In genomic region chr4:149875296-149875695, GRCm38 (mm10) we compare ENCODE assay signal across 11 mouse cellular contexts.
DNase-seq lines count a peak whose midpoint lies in the region; ATAC-seq and TF ChIP-seq lines count a peak whose summit lies in the region.
"Had no signal": no experiment of that assay in that cellular context is flagged by ENCODE, and none has a peak within 500 bp of the region (broad histone marks: within the 10 kb centered on the region; RNA-seq: fewer than 3 reads in every experiment).

No protein-coding gene starts in this region.

- no peak overlapping the region; the same call in 1 of the 2 replicates for H3K9ac ChIP-seq in embryonic facial prominence, embryonic 11.5 days (replicated peaks; ENCODE audit: low read length)
- no peak overlapping the region for H3K9ac ChIP-seq in limb, embryonic 12.5 days (replicated peaks)
- H3K9ac ChIP-seq: lung, embryonic 15.5 days had no signal

- peaks cover 21% of the 10 kb centered on the region for H3K4me1 ChIP-seq in embryonic facial prominence, embryonic 11.5 days (ENCODE audit: control insufficient read depth, insufficient read depth, low read length)
- H3K4me1 ChIP-seq in limb, embryonic 12.5 days (replicated peaks): peaks cover 70% of the 10 kb centered on the region

- no peak overlapping the region for H3K4me3 ChIP-seq in gastrocnemius, adult 2 months
- no peak overlapping the region for H3K4me3 ChIP-seq in embryonic facial prominence, embryonic 11.5 days (ENCODE audit: low read depth, low read length)
- H3K4me3 ChIP-seq in limb, embryonic 12.5 days (replicated peaks): no peak overlapping the region
- H3K4me3 ChIP-seq: lung, embryonic 15.5 days had no signal

- no peak for DNase-seq in gastrocnemius, adult 2 months
- no peak for DNase-seq in gastrocnemius, postnatal 4 days (ENCODE audit: low spot score in 2 of 2)
- DNase-seq in lung, postnatal 10 days: peak; percentile 55
- no peak for DNase-seq in lung, postnatal 14 days
- DNase-seq in embryonic facial prominence, embryonic 11.5 days (ENCODE audit: low spot score): no peak
- no peak for DNase-seq in spleen, adult 18-20 months
- no peak for DNase-seq in right cerebral cortex, postnatal 10 days (ENCODE audit: low spot score in 2 of 2)
- DNase-seq: gastrocnemius, postnatal 10 days had no signal

- WGBS in embryonic facial prominence, embryonic 11.5 days: 25% methylated on average over 6 of the region's 6 CpGs
- 15% methylated on average over 6 of the region's 6 CpGs for WGBS in limb, embryonic 12.5 days

- H3K27ac ChIP-seq in gastrocnemius, adult 2 months: peak overlapping the region; percentile 61
- peak overlapping the region; percentile 28; the same call in 1 of the 2 replicates for H3K27ac ChIP-seq in embryonic facial prominence, embryonic 11.5 days (replicated peaks; ENCODE audit: low read depth, low read length)
- H3K27ac ChIP-seq in limb, embryonic 12.5 days: peak overlapping the region; percentile 89
- H3K27ac ChIP-seq: lung, embryonic 15.5 days had no signal

- no peaks in the 10 kb centered on the region for H3K27me3 ChIP-seq in embryonic facial prominence, embryonic 11.5 days (ENCODE audit: control insufficient read depth, insufficient read depth, low read length)
- no peaks in the 10 kb centered on the region for H3K27me3 ChIP-seq in limb, embryonic 12.5 days
- H3K27me3 ChIP-seq: lung, embryonic 15.5 days had no signal

- TF ChIP-seq CTCF in gastrocnemius, adult 2 months (IDR thresholded peaks at IDR 0.05): no peak

- H3K36me3 ChIP-seq in embryonic facial prominence, embryonic 11.5 days (replicated peaks; ENCODE audit: control insufficient read depth, insufficient read depth, low read depth, low read length): no peaks in the 10 kb centered on the region
- no peaks in the 10 kb centered on the region for H3K36me3 ChIP-seq in limb, embryonic 12.5 days
- H3K36me3 ChIP-seq: lung, embryonic 15.5 days had no signal

- ATAC-seq in embryonic facial prominence, embryonic 11.5 days (replicated peaks; ENCODE audit: insufficient number of reproducible peaks, low FRiP score, low TSS enrichment, low read depth): no peak
- ATAC-seq in limb, embryonic 12.5 days (ENCODE audit: insufficient number of reproducible peaks, insufficient read depth, low FRiP score, low TSS enrichment, low read depth): 0 out of 2 replicates have a peak, but pooled peaks have one; percentile 2
- ATAC-seq: CD4-positive, CD25-positive, alpha-beta regulatory T cell, adult 4 months had no signal

- no peaks in the 10 kb centered on the region for H3K9me3 ChIP-seq in embryonic facial prominence, embryonic 11.5 days (replicated peaks; ENCODE audit: control insufficient read depth, low read length)
- H3K9me3 ChIP-seq in limb, embryonic 12.5 days: 0 out of 2 replicates have a peak, but pooled peaks cover 3% of the 10 kb centered on the region
- H3K9me3 ChIP-seq: lung, embryonic 15.5 days had no signal

- no peak overlapping the region for H3K4me2 ChIP-seq in embryonic facial prominence, embryonic 11.5 days (ENCODE audit: low read depth, low read length)
- H3K4me2 ChIP-seq in limb, embryonic 12.5 days: 0 out of 2 replicates have a peak overlapping the region, but pooled peaks have one; percentile 33
- H3K4me2 ChIP-seq: lung, embryonic 15.5 days had no signal

- intact Hi-C loops in gastrocnemius, adult 2 months (cut with DNase I): no loop called here

Comparison
In these comparisons a context has a peak if more than half of its experiments do, and no peak if none do; other contexts are left out.
1. H3K27ac ChIP-seq: peak in every context shown above with its lines; median percentile 89 in limb, embryonic 12.5 days; 61 in gastrocnemius, adult 2 months; 28 in embryonic facial prominence, embryonic 11.5 days.